In genomic region chr15:25412761-25413261, GRCm38 (mm10) we compare ENCODE assay signal across 8 mouse cellular contexts. TPM values are rescaled to one million over a fixed set of nuclear protein-coding genes. Genes with fewer than 3 reads are reported as not detected.
A peak's percentile ranks its signal among the peaks of the same experiment; 100 is the strongest.
DNase-seq lines count a peak whose midpoint lies in the region; ATAC-seq and TF ChIP-seq lines count a peak whose summit lies in the region.

No protein-coding gene starts in this region.

- H3K9me3 ChIP-seq in limb, embryonic 13.5 days, result no peaks in the 10 kb centered on the region
- H3K9me3 ChIP-seq in midbrain, postnatal 0 days (ENCODE audit: low read length), result no peaks in the 10 kb centered on the region

- peak; percentile 58; the same call in 1 of the 2 replicates for ATAC-seq in limb, embryonic 13.5 days (ENCODE audit: low FRiP score, low read depth)
- ATAC-seq in midbrain, postnatal 0 days (ENCODE audit: low FRiP score), result peak; percentile 55

- no peaks in the 10 kb centered on the region for H3K27me3 ChIP-seq in limb, embryonic 13.5 days
- H3K27me3 ChIP-seq in midbrain, postnatal 0 days (ENCODE audit: insufficient read depth, low read length), result no peaks in the 10 kb centered on the region
- no peaks in the 10 kb centered on the region for H3K27me3 ChIP-seq in thymus, adult 2 months (ENCODE audit: control insufficient read depth, insufficient read depth, low read length)

- peak overlapping the region; percentile 96 for H3K9ac ChIP-seq in limb, embryonic 13.5 days
- peak overlapping the region; percentile 100 for H3K9ac ChIP-seq in midbrain, postnatal 0 days (replicated peaks; ENCODE audit: low read length, poor library complexity, severe bottlenecking)

- peak overlapping the region; percentile 93 for H3K4me3 ChIP-seq in limb, embryonic 13.5 days
- H3K4me3 ChIP-seq in midbrain, postnatal 0 days (ENCODE audit: low read depth, low read length), result peak overlapping the region; percentile 99
- H3K4me3 ChIP-seq in thymus, adult 2 months (ENCODE audit: control insufficient read depth, insufficient read depth, low read length), result peak overlapping the region; percentile 66

- TF ChIP-seq POLR2A in thymus, adult 2 months (IDR thresholded peaks at IDR 0.05; ENCODE audit: control insufficient read depth, extremely low read depth, insufficient read depth, low read length, poor library complexity), result no peak

- H3K36me3 ChIP-seq in limb, embryonic 13.5 days, result no peaks in the 10 kb centered on the region; the same call in 1 of the 2 replicates
- H3K36me3 ChIP-seq in midbrain, postnatal 0 days (ENCODE audit: insufficient read depth, low read length), result no peaks in the 10 kb centered on the region
- H3K36me3 ChIP-seq in thymus, adult 2 months (ENCODE audit: control insufficient read depth, insufficient read depth, low read length), result no peaks in the 10 kb centered on the region

- H3K4me2 ChIP-seq in limb, embryonic 13.5 days (replicated peaks), result peak overlapping the region; percentile 88
- H3K4me2 ChIP-seq in midbrain, postnatal 0 days (ENCODE audit: low read depth, low read length, poor library complexity, severe bottlenecking), result peak overlapping the region; percentile 64

- WGBS in limb, embryonic 13.5 days, result under 1% methylated on average over 34 of the region's 35 CpGs
- under 1% methylated on average over 28 of the region's 35 CpGs for WGBS in midbrain, postnatal 0 days
- under 1% methylated on average over 35 of the region's 35 CpGs for WGBS in thymus, adult 2 months

- TF ChIP-seq CTCF in midbrain, postnatal 0 days (IDR thresholded peaks at IDR 0.05), result no peak
- TF ChIP-seq CTCF in thymus, adult 2 months (IDR thresholded peaks at IDR 0.05; ENCODE audit: borderline replicate concordance, control insufficient read depth, extremely low read depth, insufficient read depth, low read length, poor library complexity), result no peak

- peak; percentile 10 for DNase-seq in adrenal gland, postnatal 14 days
- no peak for DNase-seq in adrenal gland, adult 8-10 months
- peak; percentile 11 for DNase-seq in urinary bladder, postnatal 36 days (ENCODE audit: low spot score in 2 of 2)
- DNase-seq in urinary bladder, adult 2 months (ENCODE audit: low spot score), result no peak
- peak; percentile 10 for DNase-seq in heart, postnatal 4 days
- peak; percentile 68 for DNase-seq in midbrain, postnatal 0 days (ENCODE audit: low spot score)
- DNase-seq in thymus, adult 2 months, result peak; percentile 29

- H3K27ac ChIP-seq in limb, embryonic 13.5 days, result peak overlapping the region; percentile 92
- peak overlapping the region; percentile 100 for H3K27ac ChIP-seq in midbrain, postnatal 0 days (ENCODE audit: low read depth, low read length)
- H3K27ac ChIP-seq in thymus, adult 2 months (ENCODE audit: control insufficient read depth, insufficient read depth, low read length), result no peak overlapping the region

- peaks cover 14% of the 10 kb centered on the region for H3K4me1 ChIP-seq in limb, embryonic 13.5 days
- H3K4me1 ChIP-seq in midbrain, postnatal 0 days (ENCODE audit: insufficient read depth, low read length), result peaks cover 9% of the 10 kb centered on the region; the same call in 1 of the 2 replicates
- peaks cover 9% of the 10 kb centered on the region for H3K4me1 ChIP-seq in thymus, adult 2 months (replicated peaks; ENCODE audit: control insufficient read depth, insufficient read depth, low read length)

RNA-seq across cellular contexts. Expression of gene Basp1, which starts 0.8 kb away (rescaled TPM):
- total RNA-seq in adrenal gland, postnatal 14 days (2021), result 10.4 and 16.7 TPM in 2 replicates
- total RNA-seq in adrenal gland, adult 8-10 months (2022), result 1 to 10 TPM; 3.1 to 4.9 (median 3.6) TPM
- 66.5 and 83.1 TPM in 2 replicates for polyA plus RNA-seq in urinary bladder, adult 2 months (2012; rRNA removed)
- total RNA-seq in heart, postnatal 4 days (2021), result 10 to 100 TPM; 13.7 to 15.5 TPM
- polyA plus RNA-seq in limb, embryonic 13.5 days (2015; fragmentation: Nextera tagmentation; extraction: Ambion mirVana), result 51.6 and 58.8 TPM in 2 replicates
- total RNA-seq in midbrain, postnatal 0 days (2014; rRNA removed), result 1,178 and 1,429 TPM in 2 replicates
- polyA plus RNA-seq in midbrain, postnatal 0 days (2015; fragmentation: Nextera tagmentation; extraction: Ambion mirVana), result 480 and 547 TPM in 2 replicates
- 13.9 and 18.1 TPM in 2 replicates for polyA plus RNA-seq in thymus, adult 2 months (2012; rRNA removed)

Comparison
In these comparisons a context has a peak if more than half of its experiments do, and no peak if none do; other contexts are left out.
1. DNase-seq: peak in adrenal gland, postnatal 14 days (single experiment), urinary bladder, postnatal 36 days (2 of 2), heart, postnatal 4 days (single experiment), midbrain, postnatal 0 days (single experiment) and thymus, adult 2 months (single experiment); none in adrenal gland, adult 8-10 months (single experiment) and urinary bladder, adult 2 months (single experiment).
2. RNA of gene Basp1, which starts 0.8 kb away (total RNA-seq): 1,178 to 1,429 TPM in midbrain, postnatal 0 days; 13.7 to 15.5 TPM in heart, postnatal 4 days, 10.4 to 16.7 TPM in adrenal gland, postnatal 14 days and 3.1 to 4.9 TPM in adrenal gland, adult 8-10 months; every median in the first group is over 10 times any median in the second.
3. Peak in every context shown above with its lines, with median percentiles within 50 percentile points of each other: H3K4me3 ChIP-seq.